Mouse (Mus musculus): ENCODE measurements at regions not wholly inside any gene's neighbourhood (a gene's known extent, or its start where the extent isn't known, plus 50 kb on each side); places are given as distances from the start of the nearest gene placed in this dataset.
A peak's percentile ranks its signal among the peaks of the same experiment; 100 is the strongest.

- no peak overlapping the region for H3K4me3 ChIP-seq (ENCODE audit: low read depth, low read length)
- H3K27ac ChIP-seq (replicated peaks), result no peak overlapping the region
- ATAC-seq (ENCODE audit: low FRiP score, low TSS enrichment), result no peak
- no peak for DNase-seq (ENCODE audit: low spot score)
- H3K27me3 ChIP-seq (ENCODE audit: control insufficient read depth, insufficient read depth, low read length), result no peaks in the 10 kb centered on the region
- TF ChIP-seq EP300 (optimal IDR thresholded peaks at IDR 0.05) (no peak), CTCF (IDR thresholded peaks at IDR 0.05; ENCODE audit: low read depth) (no peak)
- no peak overlapping the region for H3K9ac ChIP-seq (ENCODE audit: low read length)
- H3K4me1 ChIP-seq (replicated peaks; ENCODE audit: control insufficient read depth, insufficient read depth), result no peaks in the 10 kb centered on the region
- H3K36me3 ChIP-seq (ENCODE audit: control insufficient read depth, insufficient read depth, low read length), result no peaks in the 10 kb centered on the region
- WGBS, result 86% methylated on average over 4 of the region's 4 CpGs
- H3K9me3 ChIP-seq (ENCODE audit: control insufficient read depth, low read length), result no peaks in the 10 kb centered on the region
- no peak overlapping the region for H3K4me2 ChIP-seq (replicated peaks; ENCODE audit: low read depth)
Measured at GRCm38 (mm10) chr3:136611682-136612081, 58.2 kb upstream of the Ppp3ca start.

GRCm38 (mm10) chr3:136610556-136610924, 59.4 kb upstream of the Ppp3ca start:
- DNase-seq (ENCODE audit: low spot score), result no peak
- Histone ChIP-seq H3K36me3 (ENCODE audit: control insufficient read depth, insufficient read depth, low read length) (no peaks in the 10 kb centered on the region), H3K27me3 (ENCODE audit: control insufficient read depth, insufficient read depth, low read length) (no peaks in the 10 kb centered on the region), H3K4me2 (replicated peaks; ENCODE audit: low read depth) (no peak overlapping the region), H3K4me1 (replicated peaks; ENCODE audit: control insufficient read depth, insufficient read depth) (no peaks in the 10 kb centered on the region), H3K9ac (ENCODE audit: low read length) (no peak overlapping the region), H3K4me3 (ENCODE audit: low read depth, low read length) (no peak overlapping the region), H3K9me3 (ENCODE audit: control insufficient read depth, low read length) (no peaks in the 10 kb centered on the region), H3K27ac (replicated peaks) (no peak overlapping the region)
- WGBS, result 59% methylated on average over 5 of the region's 5 CpGs
- ATAC-seq (ENCODE audit: low FRiP score, low TSS enrichment), result no peak
- no peak for TF ChIP-seq CTCF (IDR thresholded peaks at IDR 0.05; ENCODE audit: low read depth)
- no peak for TF ChIP-seq EP300 (optimal IDR thresholded peaks at IDR 0.05)

- 33% methylated on average over 6 of the region's 6 CpGs for WGBS
- Histone ChIP-seq H3K36me3 (ENCODE audit: control insufficient read depth, insufficient read depth, low read length) (no peaks in the 10 kb centered on the region), H3K4me1 (replicated peaks; ENCODE audit: control insufficient read depth, insufficient read depth) (no peaks in the 10 kb centered on the region), H3K27me3 (ENCODE audit: control insufficient read depth, insufficient read depth, low read length) (no peaks in the 10 kb centered on the region), H3K4me2 (replicated peaks; ENCODE audit: low read depth) (no peak overlapping the region; the same call in 1 of the 2 replicates), H3K27ac (replicated peaks) (no peak overlapping the region), H3K9me3 (ENCODE audit: control insufficient read depth, low read length) (no peaks in the 10 kb centered on the region), H3K4me3 (ENCODE audit: low read depth, low read length) (no peak overlapping the region), H3K9ac (ENCODE audit: low read length) (no peak overlapping the region)
- TF ChIP-seq EP300 (optimal IDR thresholded peaks at IDR 0.05), result no peak
- TF ChIP-seq CTCF (IDR thresholded peaks at IDR 0.05; ENCODE audit: low read depth), result no peak
- DNase-seq (ENCODE audit: low spot score), result peak; percentile 24
- ATAC-seq (ENCODE audit: low FRiP score, low TSS enrichment), result no peak
Measured at GRCm38 (mm10) chr3:136609855-136610555, 59.9 kb upstream of the Ppp3ca start.

GRCm38 (mm10) chr3:136601706-136602105, 68.2 kb upstream of the Ppp3ca start:
- no peak overlapping the region for H3K27ac ChIP-seq (replicated peaks)
- no peaks in the 10 kb centered on the region for H3K27me3 ChIP-seq (ENCODE audit: control insufficient read depth, insufficient read depth, low read length)
- H3K9ac ChIP-seq (ENCODE audit: low read length), result no peak overlapping the region
- TF ChIP-seq CTCF (IDR thresholded peaks at IDR 0.05; ENCODE audit: low read depth) (no peak), EP300 (optimal IDR thresholded peaks at IDR 0.05) (no peak)
- H3K36me3 ChIP-seq (ENCODE audit: control insufficient read depth, insufficient read depth, low read length), result no peaks in the 10 kb centered on the region
- WGBS, result 44% methylated on average over 1 of the region's 1 CpGs
- H3K4me1 ChIP-seq (replicated peaks; ENCODE audit: control insufficient read depth, insufficient read depth), result no peaks in the 10 kb centered on the region
- H3K4me3 ChIP-seq (ENCODE audit: low read depth, low read length), result no peak overlapping the region
- no peak overlapping the region for H3K4me2 ChIP-seq (replicated peaks; ENCODE audit: low read depth)
- no peaks in the 10 kb centered on the region for H3K9me3 ChIP-seq (ENCODE audit: control insufficient read depth, low read length)
- no peak for DNase-seq (ENCODE audit: low spot score)
- no peak for ATAC-seq (ENCODE audit: low FRiP score, low TSS enrichment)

GRCm38 (mm10) chr3:136583937-136584336, 86.0 kb upstream of the Ppp3ca start:
- H3K27ac ChIP-seq (replicated peaks), result no peak overlapping the region
- no peaks in the 10 kb centered on the region for H3K27me3 ChIP-seq (ENCODE audit: control insufficient read depth, insufficient read depth, low read length)
- H3K4me3 ChIP-seq (ENCODE audit: low read depth, low read length), result no peak overlapping the region
- ATAC-seq (ENCODE audit: low FRiP score, low TSS enrichment), result no peak
- no peaks in the 10 kb centered on the region for H3K36me3 ChIP-seq (ENCODE audit: control insufficient read depth, insufficient read depth, low read length)
- H3K9ac ChIP-seq (ENCODE audit: low read length), result no peak overlapping the region
- DNase-seq (ENCODE audit: low spot score), result no peak
- H3K4me2 ChIP-seq (replicated peaks; ENCODE audit: low read depth), result no peak overlapping the region
- no peaks in the 10 kb centered on the region for H3K9me3 ChIP-seq (ENCODE audit: control insufficient read depth, low read length)
- no peak for TF ChIP-seq EP300 (optimal IDR thresholded peaks at IDR 0.05)
- TF ChIP-seq CTCF (IDR thresholded peaks at IDR 0.05; ENCODE audit: low read depth), result no peak
- H3K4me1 ChIP-seq (replicated peaks; ENCODE audit: control insufficient read depth, insufficient read depth), result no peaks in the 10 kb centered on the region
- 73% methylated on average over 1 of the region's 1 CpGs for WGBS

GRCm38 (mm10) chr3:136578016-136578415, 91.9 kb upstream of the Ppp3ca start:
- WGBS, result 59% methylated on average over 3 of the region's 3 CpGs
- Histone ChIP-seq H3K36me3 (ENCODE audit: control insufficient read depth, insufficient read depth, low read length) (no peaks in the 10 kb centered on the region), H3K4me2 (replicated peaks; ENCODE audit: low read depth) (no peak overlapping the region), H3K9ac (ENCODE audit: low read length) (no peak overlapping the region), H3K27me3 (ENCODE audit: control insufficient read depth, insufficient read depth, low read length) (no peaks in the 10 kb centered on the region), H3K4me1 (replicated peaks; ENCODE audit: control insufficient read depth, insufficient read depth) (no peaks in the 10 kb centered on the region), H3K4me3 (ENCODE audit: low read depth, low read length) (no peak overlapping the region), H3K9me3 (ENCODE audit: control insufficient read depth, low read length) (no peaks in the 10 kb centered on the region), H3K27ac (replicated peaks) (no peak overlapping the region)
- TF ChIP-seq CTCF (IDR thresholded peaks at IDR 0.05; ENCODE audit: low read depth), result no peak
- no peak for TF ChIP-seq EP300 (optimal IDR thresholded peaks at IDR 0.05)
- ATAC-seq (ENCODE audit: low FRiP score, low TSS enrichment), result no peak
- no peak for DNase-seq (ENCODE audit: low spot score)

Data from stomach, postnatal 0 days (tissue).